Mouse (Mus musculus): ENCODE results near the gene Zfp988.
"Not testable (repeated sequence)": the region's sequence is repeated elsewhere in the genome, so short reads cannot be mapped to it uniquely, and the experiment has no call there.

The Zfp988 gene

GRCm38 (mm10) chr4:147343042-147343908 is 37.8 kb downstream of the Zfp988 start:
- not testable (repeated sequence) for DNase-seq (ENCODE audit: low read depth, low spot score)

GRCm38 (mm10) chr4:147345061-147345554 is 39.6 kb downstream of the Zfp988 start:
- DNase-seq (ENCODE audit: low read depth, low spot score) = not testable (repeated sequence)

- DNase-seq (ENCODE audit: low read depth, low spot score) = not testable (repeated sequence)
Observed at GRCm38 (mm10) chr4:147346361-147347035, 41.0 kb downstream of the Zfp988 start.

- DNase-seq (ENCODE audit: low read depth, low spot score) = not testable (repeated sequence)
Observed at GRCm38 (mm10) chr4:147347300-147347699, 41.8 kb downstream of the Zfp988 start.

GRCm38 (mm10) chr4:147347880-147348279 is 42.4 kb downstream of the Zfp988 start:
- DNase-seq (ENCODE audit: low read depth, low spot score) = not testable (repeated sequence)

GRCm38 (mm10) chr4:147348401-147348800 is 42.9 kb downstream of the Zfp988 start:
- DNase-seq (ENCODE audit: low read depth, low spot score) = not testable (repeated sequence)

- not testable (repeated sequence) for DNase-seq (ENCODE audit: low read depth, low spot score)
Observed at GRCm38 (mm10) chr4:147348906-147349686, 43.6 kb downstream of the Zfp988 start.

- DNase-seq (ENCODE audit: low read depth, low spot score) = not testable (repeated sequence)
Observed at GRCm38 (mm10) chr4:147349687-147350415, 44.4 kb downstream of the Zfp988 start.

- DNase-seq (ENCODE audit: low read depth, low spot score) = not testable (repeated sequence)
Observed at GRCm38 (mm10) chr4:147350541-147350940, 45.1 kb downstream of the Zfp988 start.

- DNase-seq (ENCODE audit: low read depth, low spot score) = not testable (repeated sequence)
Observed at GRCm38 (mm10) chr4:147351376-147351980, 46.0 kb downstream of the Zfp988 start.

GRCm38 (mm10) chr4:147353626-147354025 is 48.2 kb downstream of the Zfp988 start:
- DNase-seq (ENCODE audit: low read depth, low spot score) = not testable (repeated sequence)

GRCm38 (mm10) chr4:147356042-147356441 is 50.6 kb downstream of the Zfp988 start:
- DNase-seq (ENCODE audit: low read depth, low spot score) = not testable (repeated sequence)

GRCm38 (mm10) chr4:147357195-147357594 is 51.7 kb downstream of the Zfp988 start:
- DNase-seq (ENCODE audit: low read depth, low spot score) = not testable (repeated sequence)

GRCm38 (mm10) chr4:147361003-147361402 is 55.5 kb downstream of the Zfp988 start, which contains the start of gene Zfp978:
Gene Zfp978, plus strand, starts transcription at chr4:147361303.
- not testable (repeated sequence) for DNase-seq (ENCODE audit: low read depth, low spot score)

- not testable (repeated sequence) for DNase-seq (ENCODE audit: low read depth, low spot score)
Observed at GRCm38 (mm10) chr4:147361872-147362271, 56.4 kb downstream of the Zfp988 start.

- not testable (repeated sequence) for DNase-seq (ENCODE audit: low read depth, low spot score)
Observed at GRCm38 (mm10) chr4:147369564-147369963, 64.1 kb downstream of the Zfp988 start.

GRCm38 (mm10) chr4:147383199-147383598 is 77.7 kb downstream of the Zfp988 start:
- DNase-seq (ENCODE audit: low read depth, low spot score) = not testable (repeated sequence)
